In genomic region chr6:113667611-113668122, GRCm38 (mm10) we compare ENCODE assay signal across 15 mouse cellular contexts. TPM values are rescaled to one million over a fixed set of nuclear protein-coding genes. Genes with fewer than 3 reads are reported as not detected.
A peak's percentile ranks its signal among the peaks of the same experiment; 100 is the strongest.
DNase-seq lines count a peak whose midpoint lies in the region; ATAC-seq and TF ChIP-seq lines count a peak whose summit lies in the region.
"Had no signal": no experiment of that assay in that cellular context is flagged by ENCODE, and none has a peak within 500 bp of the region (broad histone marks: within the 10 kb centered on the region; RNA-seq: fewer than 3 reads in every experiment).

No protein-coding gene starts in this region.

- TF ChIP-seq POLR2A in small intestine, adult 2 months (IDR thresholded peaks at IDR 0.05; ENCODE audit: low read depth, low read length), result no peak

- DNase-seq in heart, postnatal 25 days (ENCODE audit: low spot score), result no peak
- DNase-seq in R1 (ENCODE audit: low read depth, low spot score), result peak; percentile 80
- DNase-seq in layer of hippocampus, postnatal 14 days (ENCODE audit: low spot score in 2 of 2), result no peak
- no peak for DNase-seq in cerebellum, adult 11-12 months
- DNase-seq: cerebellum, adult 9-11 months; kidney, adult 11 months; left cerebral cortex, postnatal 4 days had no signal

- H3K27me3 ChIP-seq in heart, embryonic 13.5 days (replicated peaks), result no peaks in the 10 kb centered on the region
- H3K27me3 ChIP-seq in heart, embryonic 16.5 days (ENCODE audit: control insufficient read depth, insufficient read depth, low read length), result no peaks in the 10 kb centered on the region
- H3K27me3 ChIP-seq in small intestine, adult 2 months (ENCODE audit: control insufficient read depth, insufficient read depth, low read length), result no peaks in the 10 kb centered on the region
- H3K27me3 ChIP-seq: embryonic facial prominence, embryonic 12.5 days; forebrain, embryonic 15.5 days; midbrain, embryonic 12.5 days had no signal

- intact Hi-C loops in heart, postnatal 25 days (cut with DNase I), result loop anchor here (2.0 kb wide), 1 partner anchor 29 kb away; the partner anchor contains the start of gene Irak2

- 54% methylated on average over 8 of the region's 8 CpGs for WGBS in heart, embryonic 13.5 days
- WGBS in heart, embryonic 16.5 days, result 57% methylated on average over 8 of the region's 8 CpGs
- WGBS in small intestine, adult 2 months, result 50% methylated on average over 8 of the region's 8 CpGs

- H3K9ac ChIP-seq in heart, embryonic 13.5 days, result no peak overlapping the region
- H3K9ac ChIP-seq in heart, embryonic 16.5 days (ENCODE audit: low read length), result no peak overlapping the region
- H3K9ac ChIP-seq: embryonic facial prominence, embryonic 12.5 days; forebrain, embryonic 15.5 days; midbrain, embryonic 12.5 days had no signal

- H3K4me1 ChIP-seq in heart, embryonic 13.5 days, result peaks cover 22% of the 10 kb centered on the region
- peaks cover 7% of the 10 kb centered on the region for H3K4me1 ChIP-seq in heart, embryonic 16.5 days (ENCODE audit: control insufficient read depth, insufficient read depth, low read length)
- H3K4me1 ChIP-seq in small intestine, adult 2 months (ENCODE audit: control insufficient read depth, insufficient read depth, insufficient read length, low read length), result peaks cover 46% of the 10 kb centered on the region

- no peak for ATAC-seq in heart, embryonic 13.5 days (ENCODE audit: extremely low read depth, insufficient number of reproducible peaks, low FRiP score, low TSS enrichment)
- ATAC-seq in heart, embryonic 16.5 days (replicated peaks; ENCODE audit: extremely low read depth, insufficient read depth, low FRiP score), result no peak
- ATAC-seq: forebrain, embryonic 15.5 days had no signal

- TF ChIP-seq CTCF in small intestine, adult 2 months (IDR thresholded peaks at IDR 0.05; ENCODE audit: extremely low read depth, insufficient read length, insufficient replicate concordance, low read depth, low read length), result no peak

- peak overlapping the region; percentile 77; the same call in 1 of the 2 replicates for H3K27ac ChIP-seq in heart, embryonic 13.5 days (replicated peaks)
- H3K27ac ChIP-seq in heart, embryonic 16.5 days (ENCODE audit: low read length), result peak overlapping the region; percentile 67
- H3K27ac ChIP-seq in small intestine, adult 2 months (ENCODE audit: insufficient read depth, low read depth, low read length), result peak overlapping the region; percentile 86
- H3K27ac ChIP-seq: midbrain, embryonic 12.5 days had no signal

- peaks cover 6% of the 10 kb centered on the region; the same call in 1 of the 2 replicates for H3K9me3 ChIP-seq in heart, embryonic 13.5 days
- peaks cover 9% of the 10 kb centered on the region for H3K9me3 ChIP-seq in heart, embryonic 16.5 days (replicated peaks; ENCODE audit: control insufficient read depth, low read length)
- H3K9me3 ChIP-seq: forebrain, embryonic 15.5 days; midbrain, embryonic 12.5 days had no signal

- no peak overlapping the region for H3K4me2 ChIP-seq in heart, embryonic 13.5 days
- H3K4me2 ChIP-seq in heart, embryonic 16.5 days (ENCODE audit: low read depth, low read length), result no peak overlapping the region
- H3K4me2 ChIP-seq: embryonic facial prominence, embryonic 12.5 days; forebrain, embryonic 15.5 days; midbrain, embryonic 12.5 days had no signal

- H3K4me3 ChIP-seq in heart, embryonic 13.5 days, result no peak overlapping the region
- H3K4me3 ChIP-seq in heart, embryonic 16.5 days (ENCODE audit: low read length), result no peak overlapping the region
- H3K4me3 ChIP-seq in small intestine, adult 2 months (ENCODE audit: low read depth, low read length), result no peak overlapping the region
- H3K4me3 ChIP-seq: embryonic facial prominence, embryonic 12.5 days; forebrain, embryonic 15.5 days; midbrain, embryonic 12.5 days had no signal

- H3K36me3 ChIP-seq in heart, embryonic 13.5 days, result peaks cover 12% of the 10 kb centered on the region
- peaks cover 8% of the 10 kb centered on the region for H3K36me3 ChIP-seq in heart, embryonic 16.5 days (ENCODE audit: control insufficient read depth, insufficient read depth)
- peaks cover 32% of the 10 kb centered on the region for H3K36me3 ChIP-seq in small intestine, adult 2 months (ENCODE audit: control insufficient read depth, insufficient read depth, low read length)
- H3K36me3 ChIP-seq: embryonic facial prominence, embryonic 12.5 days; forebrain, embryonic 15.5 days; midbrain, embryonic 12.5 days had no signal

RNA-seq across cellular contexts. Expression of gene Tatdn2, which starts 29.2 kb away (rescaled TPM):
- polyA plus RNA-seq in heart, embryonic 13.5 days (2015; fragmentation: Nextera tagmentation; extraction: Ambion mirVana), result 0.52 and 0.65 TPM in 2 replicates
- total RNA-seq in heart, postnatal 25 days (2021), result 10 to 100 TPM; 55.3 to 57.1 TPM
- polyA plus RNA-seq in heart, embryonic 16.5 days (2015; fragmentation: Nextera tagmentation; extraction: Ambion mirVana), result 0.49 and 0.74 TPM in 2 replicates
- 11.3 and 16.6 TPM in 2 replicates for polyA plus RNA-seq in small intestine, adult 2 months (2012; rRNA removed)
- 10 to 100 TPM; 66.2 to 72.0 TPM for total RNA-seq in layer of hippocampus, postnatal 14 days (2021)

RNA-seq across cellular contexts. Expression of gene Irak2, which starts 29.4 kb away (rescaled TPM):
- 5.2 and 6.2 TPM in 2 replicates for polyA plus RNA-seq in heart, embryonic 13.5 days (2015; fragmentation: Nextera tagmentation; extraction: Ambion mirVana)
- total RNA-seq in heart, postnatal 25 days (2021), result 10 to 100 TPM in 1 of 2 experiments, 1 to 10 TPM in 1; 9.7 to 10.6 TPM
- polyA plus RNA-seq in heart, embryonic 16.5 days (2015; fragmentation: Nextera tagmentation; extraction: Ambion mirVana), result 5.0 and 5.5 TPM in 2 replicates
- 35.4 and 97.6 TPM in 2 replicates for polyA plus RNA-seq in small intestine, adult 2 months (2012; rRNA removed)
- 10 to 100 TPM; 19.9 to 20.0 TPM for total RNA-seq in layer of hippocampus, postnatal 14 days (2021)

RNA-seq across cellular contexts. Expression of gene Vhl, which starts 43.9 kb away (rescaled TPM):
- 24.2 and 28.9 TPM in 2 replicates for polyA plus RNA-seq in heart, embryonic 13.5 days (2015; fragmentation: Nextera tagmentation; extraction: Ambion mirVana)
- total RNA-seq in heart, postnatal 25 days (2021), result 10 to 100 TPM; 10.7 to 11.7 TPM
- polyA plus RNA-seq in heart, embryonic 16.5 days (2015; fragmentation: Nextera tagmentation; extraction: Ambion mirVana), result 28.8 and 29.4 TPM in 2 replicates
- polyA plus RNA-seq in small intestine, adult 2 months (2012; rRNA removed), result 6.0 and 7.8 TPM in 2 replicates
- 10 to 100 TPM; 51.9 to 54.7 TPM for total RNA-seq in layer of hippocampus, postnatal 14 days (2021)

RNA-seq across cellular contexts. Expression of gene Ghrl, which starts 52.0 kb away (rescaled TPM):
- polyA plus RNA-seq in heart, embryonic 13.5 days (2015; fragmentation: Nextera tagmentation; extraction: Ambion mirVana), result not detected in 2 replicates
- total RNA-seq in heart, postnatal 25 days (2021), result not detected
- polyA plus RNA-seq in heart, embryonic 16.5 days (2015; fragmentation: Nextera tagmentation; extraction: Ambion mirVana), result 0.17 and 0.30 TPM in 2 replicates
- polyA plus RNA-seq in small intestine, adult 2 months (2012; rRNA removed), result 14.0 and 50.2 TPM in 2 replicates
- total RNA-seq in layer of hippocampus, postnatal 14 days (2021), result under 1 TPM in 1 of 2 experiments, not detected in 1; 0.79 TPM
- total RNA-seq: adrenal gland, postnatal 36 days; left cerebral cortex, postnatal 4 days had no signal
- polyA plus RNA-seq: embryonic facial prominence, embryonic 12.5 days; neural tube, embryonic 11.5 days had no signal
